Mouse (Mus musculus) embryonic facial prominence, embryonic 14.5 days (tissue): ENCODE measurements around the gene Trit1. TPM values are rescaled to one million over a fixed set of nuclear protein-coding genes. Genes with fewer than 3 reads are reported as not detected.

Experiments used
- ATAC-seq: fragments of 200-750 bp; cut with Nextera tagmentation; 2 replicates; pipeline ENCODE4 v1.8.0; 2017; ENCODE audit warnings: low read depth, moderate number of reproducible peaks, moderate TSS enrichment
- DNase-seq: peaks from one replicate; pipeline ENCODE4 v3.0.0-alpha.2; 2015; ENCODE audit warnings: low spot score
- H3K27ac ChIP-seq: fragments of 300-500 bp; sonication (generic); replicated peaks from 2 replicates; pipeline ENCODE4 v1.5.1; 2014; ENCODE audit warnings: low read depth, mild to moderate bottlenecking, low read length, moderate library complexity
- H3K27me3 ChIP-seq: fragments of 300-500 bp; sonication (generic); replicated peaks from 2 replicates; pipeline ENCODE4 v1.6.1; 2014; ENCODE audit warnings: low read length; ENCODE audit not compliant: control insufficient read depth, insufficient read depth
- H3K36me3 ChIP-seq: fragments of 300-500 bp; sonication (generic); 2 replicates; pipeline ENCODE4 v1.6.1; 2014; ENCODE audit warnings: low read length, mixed read lengths; ENCODE audit not compliant: control insufficient read depth, insufficient read depth
- H3K4me1 ChIP-seq: fragments of 300-500 bp; sonication (generic); 2 replicates; pipeline ENCODE4 v1.6.1; 2014; ENCODE audit warnings: antibody characterized with exemption, low read length; ENCODE audit not compliant: control insufficient read depth, insufficient read depth
- H3K4me2 ChIP-seq: fragments of 300-500 bp; sonication (generic); 2 replicates; pipeline ENCODE4 v1.6.1; 2014; ENCODE audit warnings: low read depth, mild to moderate bottlenecking, low read length, moderate library complexity, mixed read lengths
- H3K4me3 ChIP-seq: fragments of 300-500 bp; sonication (generic); 2 replicates; pipeline ENCODE4 v1.5.1; 2014; ENCODE audit warnings: low read depth, mild to moderate bottlenecking, low read length
- H3K9ac ChIP-seq: fragments of 300-500 bp; sonication (generic); 2 replicates; pipeline ENCODE4 v1.6.1; 2014; ENCODE audit warnings: low read depth, mild to moderate bottlenecking, low read length, moderate library complexity, mixed read lengths
- H3K9me3 ChIP-seq: fragments of 300-500 bp; sonication (generic); 2 replicates; pipeline ENCODE4 v1.6.1; 2016; ENCODE audit warnings: low read length; ENCODE audit not compliant: control insufficient read depth
- WGBS: fragments of 180-500 bp; shearing (Covaris S2); extraction: QIAGEN DNeasy Blood & Tissue Kit; methylation state at CpG from one replicate; pipeline ENCODE4 v1.1.7; 2014; 5-methylcytosine and 5-hydroxymethylcytosine counted together
- polyA plus RNA-seq: library from polyadenylated mRNA; unstranded; fragments of >200 nt; fragmentation: Nextera tagmentation; extraction: Ambion mirVana; gene quantifications from 2 replicates; pipeline ENCODE4 v1.2.1, GENCODE M21; 2014

Gene Trit1
- polyA plus RNA-seq, 1 experiment from 2014 or later, result 18.8 TPM

GRCm38 (mm10) chr4:123086381-123086780, 70.0 kb downstream of the Trit1 start:
- Histone ChIP-seq H3K36me3 (no peaks in the 10 kb centered on the region), H3K4me2 (no peak overlapping the region), H3K27me3 (no peaks in the 10 kb centered on the region), H3K4me1 (no peaks in the 10 kb centered on the region), H3K9me3 (peaks cover 5% of the 10 kb centered on the region; the same call in 1 of the 2 replicates), H3K9ac (no peak overlapping the region), H3K4me3 (no peak overlapping the region), H3K27ac (no peak overlapping the region)
- ATAC-seq (no peak), DNase-seq (no peak)
- 86% methylated on average over 4 of the region's 4 CpGs for WGBS

DNA sequence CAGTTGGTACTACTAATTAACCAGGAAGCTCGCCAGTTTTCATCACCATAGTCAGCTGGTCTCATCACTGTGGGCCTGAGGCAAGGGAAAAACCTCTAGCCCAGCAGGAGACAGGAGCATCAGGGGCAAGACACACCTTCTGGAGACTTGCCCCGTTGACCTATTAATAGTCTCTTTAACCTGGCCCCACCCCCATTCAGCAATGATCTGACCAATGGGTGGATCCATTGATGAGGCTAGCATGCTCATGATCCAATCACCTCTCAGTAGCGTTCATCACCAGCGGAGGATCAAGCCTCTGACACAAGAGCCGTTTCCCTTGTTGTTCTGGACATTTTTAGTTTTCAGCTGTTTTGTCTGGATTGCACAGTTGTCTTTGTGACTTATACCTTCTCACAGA, 76.2 kb downstream of the Trit1 start:
- 68% methylated on average over 5 of the region's 5 CpGs for WGBS

DNA sequence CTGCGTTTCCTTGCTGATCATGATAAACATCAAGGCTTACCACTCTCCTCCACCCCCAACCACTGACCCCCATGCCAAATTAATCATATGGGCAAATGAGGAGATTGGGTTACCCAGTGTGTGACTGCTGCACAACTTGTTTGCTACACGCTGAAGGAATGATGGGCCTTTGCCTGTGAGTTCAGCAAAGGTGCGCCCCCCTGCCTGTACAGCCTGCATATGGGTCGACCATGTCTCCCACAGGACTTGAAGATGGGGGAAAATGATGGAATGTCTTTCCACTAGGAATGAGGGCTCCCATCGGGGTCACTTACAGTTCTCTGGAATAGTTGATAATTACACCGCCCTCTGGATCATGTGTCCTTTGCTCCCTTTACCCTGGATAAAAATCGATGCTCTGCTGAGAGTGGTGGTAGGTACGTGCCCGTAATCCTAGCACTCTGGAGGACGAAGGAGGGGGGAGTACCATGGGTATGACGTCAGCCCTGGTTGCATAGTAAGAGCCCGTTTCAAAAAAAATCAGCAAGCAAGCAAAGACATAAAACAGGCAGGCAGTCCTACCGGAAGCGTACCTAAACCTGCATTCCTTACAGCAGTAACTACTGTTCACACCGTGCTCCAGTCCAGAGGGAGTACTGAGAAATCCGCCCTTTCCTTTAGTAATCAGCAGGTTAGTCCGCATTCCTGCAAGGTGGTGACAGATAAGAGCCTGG, 76.8 kb downstream of the Trit1 start:
- H3K9me3 ChIP-seq, result no peaks in the 10 kb centered on the region
- 37% methylated on average over 17 of the region's 17 CpGs for WGBS
- ATAC-seq (peak; percentile 94), DNase-seq (peak; percentile 87)
- no peaks in the 10 kb centered on the region for H3K36me3 ChIP-seq
- H3K27ac ChIP-seq, result peak overlapping the region; percentile 36; the same call in 1 of the 2 replicates
- peak overlapping the region; percentile 36 for H3K4me2 ChIP-seq
- no peaks in the 10 kb centered on the region for H3K4me1 ChIP-seq
- no peak overlapping the region for H3K4me3 ChIP-seq
- H3K27me3 ChIP-seq, result no peaks in the 10 kb centered on the region
- H3K9ac ChIP-seq, result no peak overlapping the region

More for the DNA sequence above, 76.2 kb downstream of the Trit1 start:
- Histone ChIP-seq H3K4me1 (no peaks in the 10 kb centered on the region), H3K27me3 (no peaks in the 10 kb centered on the region), H3K9me3 (no peaks in the 10 kb centered on the region), H3K9ac (no peak overlapping the region), H3K4me2 (no peak overlapping the region), H3K36me3 (no peaks in the 10 kb centered on the region), H3K27ac (peak overlapping the region; percentile 36; the same call in 1 of the 2 replicates), H3K4me3 (no peak overlapping the region)
- DNase-seq, result no peak
- 0 out of 2 replicates have a peak, but pooled peaks have one; percentile 4 for ATAC-seq

DNA sequence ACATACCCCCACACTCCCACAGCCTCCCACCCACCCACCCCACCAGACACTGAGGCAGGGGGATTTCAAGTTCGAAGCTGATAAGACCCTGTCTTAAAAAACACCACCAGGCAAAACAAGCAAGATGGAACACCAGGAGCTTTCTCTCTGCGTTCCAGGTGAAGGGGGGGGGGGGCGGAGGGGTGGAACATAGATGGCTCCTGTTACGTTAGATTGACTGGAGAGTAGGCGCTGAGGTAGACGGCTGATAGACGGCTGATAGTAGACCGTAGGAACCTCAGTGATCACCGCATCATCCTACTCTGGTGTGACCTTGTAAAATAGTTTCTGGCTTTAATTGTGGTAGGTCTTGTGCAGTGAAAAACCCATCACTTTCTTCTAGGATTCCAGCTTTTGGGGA, 77.5 kb downstream of the Trit1 start:
- Histone ChIP-seq H3K9me3 (no peaks in the 10 kb centered on the region), H3K4me3 (no peak overlapping the region), H3K9ac (no peak overlapping the region), H3K27ac (no peak overlapping the region), H3K36me3 (no peaks in the 10 kb centered on the region), H3K27me3 (no peaks in the 10 kb centered on the region), H3K4me2 (peak overlapping the region; percentile 36), H3K4me1 (no peaks in the 10 kb centered on the region)
- DNase-seq (no peak), ATAC-seq (peak; percentile 45; the same call in 1 of the 2 replicates)
- 39% methylated on average over 7 of the region's 9 CpGs for WGBS

Other genes starting within 250 kb of the Trit1 start
- 61.3 and 67.2 TPM in 2 replicates for gene Ppt1, start 180.4 kb upstream of the Trit1 start, polyA plus RNA-seq
- gene Cap1, start 130.5 kb upstream of the Trit1 start, polyA plus RNA-seq, result 70.2 and 74.6 TPM in 2 replicates
- gene Mfsd2a, start 55.4 kb upstream of the Trit1 start, polyA plus RNA-seq, result 5.3 and 6.6 TPM in 2 replicates
- gene Mycl, start 20.9 kb upstream of the Trit1 start, polyA plus RNA-seq, result 26.9 and 29.3 TPM in 2 replicates
- 0.90 and 1.1 TPM in 2 replicates for gene Bmp8b, start 88.6 kb downstream of the Trit1 start, polyA plus RNA-seq
- gene Oxct2b, start 99.7 kb downstream of the Trit1 start, polyA plus RNA-seq, result not detected in 2 replicates
- gene Ppie, start 123.4 kb downstream of the Trit1 start, polyA plus RNA-seq, result 77.8 and 84.3 TPM in 2 replicates
- 0.50 and 0.81 TPM in 2 replicates for gene Hpcal4, start 166.6 kb downstream of the Trit1 start, polyA plus RNA-seq
- gene Nt5c1a, start 184.9 kb downstream of the Trit1 start, polyA plus RNA-seq, result 0.22 TPM in 1 of 2 replicates, not detected in the other
- gene Heyl, start 217.0 kb downstream of the Trit1 start, polyA plus RNA-seq, result 18.4 and 19.1 TPM in 2 replicates
- gene Pabpc4, start 245.8 kb downstream of the Trit1 start, polyA plus RNA-seq, result 60.4 and 60.8 TPM in 2 replicates